Mouse (Mus musculus) thymus, postnatal 10 days (tissue): ENCODE results near the gene Mcur1.

ENCODE experiments used
- DNase-seq, 2 experiments: peaks; one replicate each; pipeline ENCODE4 v3.0.0; 2021; ENCODE audit warnings: low spot score in 2 of 2

Gene Mcur1

DNA sequence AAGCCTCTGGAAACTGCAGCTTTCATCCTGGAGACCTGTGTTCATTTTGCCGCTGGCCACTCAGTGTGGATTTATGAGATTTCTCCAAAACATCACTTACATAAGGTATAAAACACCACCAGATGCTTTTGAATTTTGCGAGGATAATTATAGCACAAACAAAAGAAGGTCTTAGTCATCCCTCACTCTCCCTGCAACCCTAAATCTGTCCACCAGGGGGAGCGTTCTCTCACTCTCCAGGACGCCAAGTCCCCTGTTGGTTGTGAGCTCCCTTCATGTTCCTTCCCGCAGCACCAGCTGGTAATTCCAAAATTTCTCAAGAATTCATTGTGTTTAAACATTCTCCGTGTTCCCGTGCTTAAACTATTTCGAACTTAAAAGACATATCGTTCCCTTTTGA lies 5.4 kb upstream of the Mcur1 start:
- peak in 1 of 2 experiments; percentile 77 for DNase-seq

DNA sequence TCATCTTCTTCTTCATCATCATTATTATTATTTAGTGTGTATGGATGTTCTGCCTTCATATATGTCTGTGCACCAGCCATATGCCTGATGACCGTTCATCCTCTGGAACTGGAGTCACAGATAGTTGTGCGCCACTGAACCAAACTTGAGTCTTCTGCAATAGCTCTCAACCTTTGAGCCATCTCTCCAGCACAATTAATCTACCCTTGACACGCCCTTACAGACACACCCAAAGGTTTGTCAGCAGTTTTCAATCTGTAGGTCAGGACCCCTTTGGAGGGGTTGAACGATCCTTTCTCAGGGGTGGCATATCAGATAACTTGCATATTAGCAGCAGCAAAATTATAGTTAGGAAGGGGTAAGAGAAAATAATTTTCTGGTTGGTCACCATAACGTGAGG lies 4.7 kb upstream of the Mcur1 start:
- no peak for DNase-seq

DNA sequence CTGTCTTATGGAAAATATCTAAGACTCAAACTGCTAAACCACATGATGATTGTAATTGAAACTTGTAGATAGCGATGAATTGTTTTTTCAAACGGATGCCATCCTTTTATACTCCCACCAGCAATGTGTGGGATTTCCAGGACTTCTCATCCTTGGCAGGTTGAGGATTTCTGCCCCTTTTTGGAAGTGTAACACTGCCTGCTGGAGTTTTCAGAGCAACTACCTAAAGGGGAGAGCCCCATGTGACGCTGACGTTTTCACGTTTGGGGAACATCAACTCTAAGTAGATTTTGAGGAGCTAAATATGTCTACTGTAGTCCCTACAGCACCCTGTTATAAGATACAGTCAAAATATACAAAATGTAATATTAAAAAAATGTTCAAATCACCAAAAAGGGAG lies 2.7 kb upstream of the Mcur1 start:
- no peak for DNase-seq

DNA sequence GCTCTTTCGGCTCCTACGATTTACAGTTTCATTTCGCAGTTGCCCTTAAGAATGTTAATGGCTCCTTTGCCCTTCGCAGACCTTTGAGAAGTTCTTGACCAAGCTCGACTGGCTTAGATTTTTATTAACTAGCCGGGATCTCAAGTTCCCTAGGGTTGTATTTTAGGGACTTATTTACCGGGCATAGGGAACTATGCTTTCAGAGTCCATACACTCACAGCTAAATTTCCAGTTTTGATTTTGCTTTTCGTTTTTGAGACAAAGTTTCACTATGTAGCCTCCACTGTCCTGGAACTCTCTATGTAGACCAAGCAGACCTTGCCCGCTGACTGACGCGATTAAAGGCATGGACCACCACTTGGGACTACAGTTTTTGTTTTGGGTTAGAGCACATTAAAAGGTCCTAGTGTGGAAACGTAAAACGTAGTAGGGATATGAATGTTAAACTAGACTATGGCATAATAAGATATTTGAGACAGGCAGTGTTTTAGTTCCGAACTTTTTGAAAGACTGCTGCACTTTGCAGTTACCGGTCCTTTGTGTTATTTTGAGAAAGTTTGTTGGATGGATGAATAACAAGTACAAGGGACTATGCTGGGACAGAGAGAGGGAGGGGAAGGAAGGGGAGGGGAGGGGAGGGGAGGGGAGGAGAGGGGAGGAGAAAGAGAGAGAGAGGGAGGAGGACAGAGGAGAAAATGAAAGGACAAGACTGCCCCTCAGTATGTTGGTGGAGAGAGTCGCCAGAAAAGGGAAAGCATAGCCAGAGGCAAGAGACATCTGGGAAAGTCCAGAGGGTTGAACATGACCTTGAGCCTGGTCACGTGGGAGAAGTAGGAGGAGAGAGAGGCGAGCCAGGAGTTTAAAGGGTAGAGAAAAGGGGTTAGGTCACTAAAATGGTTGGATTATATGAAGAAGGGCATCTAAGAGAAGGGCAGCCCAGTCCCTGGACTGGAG lies 744 bp upstream of the Mcur1 start:
- no peak for DNase-seq

DNA sequence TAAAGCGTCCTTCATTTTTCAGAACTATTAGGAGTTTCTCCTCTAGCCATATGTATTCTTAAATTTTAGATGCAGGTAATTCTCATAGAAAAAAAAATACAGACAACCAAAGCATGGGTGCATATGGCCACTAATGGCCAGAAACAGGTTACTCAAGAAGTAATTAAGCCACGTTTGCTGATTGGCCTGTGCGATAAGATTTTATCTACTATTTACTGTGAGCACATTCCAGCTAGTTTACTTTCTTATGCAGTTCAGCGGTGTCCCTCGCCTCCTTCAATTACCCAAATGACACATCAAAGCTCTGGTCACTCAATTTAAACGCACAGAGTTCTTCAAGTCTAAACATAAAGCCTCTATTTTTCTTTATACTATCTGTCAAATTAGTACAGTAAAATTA lies 1.0 kb downstream of the Mcur1 start:
- no peak for DNase-seq

DNA sequence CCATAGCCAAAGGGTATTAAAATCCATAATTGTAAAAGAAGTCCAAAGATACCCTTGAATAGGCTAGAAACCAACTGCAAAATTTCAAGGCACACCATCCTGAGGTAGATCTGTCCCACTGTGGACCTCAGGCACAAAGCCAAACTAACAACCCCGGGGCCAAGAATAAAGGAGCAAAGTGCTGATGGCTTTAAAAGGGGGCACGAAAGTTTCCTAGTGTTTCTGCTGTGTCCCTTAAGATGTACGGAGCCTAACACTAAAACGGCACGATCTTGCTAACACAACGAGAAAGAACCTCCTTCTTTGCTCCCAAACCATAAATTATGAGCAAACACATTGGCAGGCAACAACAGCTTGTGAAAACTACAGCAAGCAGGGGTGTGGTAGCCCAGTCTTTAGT lies 1.6 kb downstream of the Mcur1 start:
- DNase-seq = no peak

DNA sequence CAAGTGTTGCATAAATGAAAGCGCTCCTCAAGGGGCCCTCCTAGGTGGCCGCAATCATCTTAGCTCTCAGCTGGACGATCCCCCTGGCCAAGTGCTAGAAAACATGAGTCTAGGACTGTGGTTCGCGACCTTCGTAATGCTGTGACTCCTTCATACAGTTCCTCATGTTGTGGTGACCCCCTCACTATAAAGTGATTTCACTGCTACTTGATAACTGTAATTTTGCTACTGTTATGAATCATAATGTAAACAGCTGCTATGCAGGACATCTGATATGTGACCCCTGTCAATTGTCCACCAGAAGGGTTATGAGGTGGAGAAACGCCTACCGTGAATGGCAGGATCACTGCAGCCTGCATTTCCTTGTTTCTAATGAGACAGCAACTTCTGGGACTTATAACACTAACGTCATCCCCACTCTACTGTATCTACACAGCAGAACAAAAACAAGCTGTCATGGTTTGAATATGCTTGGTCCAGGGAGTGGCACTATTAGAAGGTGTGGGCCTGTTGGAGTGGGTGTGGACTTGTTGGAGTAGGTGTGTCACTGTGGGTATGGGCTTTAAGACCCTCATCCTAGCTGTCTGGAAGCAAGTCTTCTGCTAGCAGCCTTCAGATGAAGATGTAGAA lies 3.0 kb downstream of the Mcur1 start:
- no peak for DNase-seq

DNA sequence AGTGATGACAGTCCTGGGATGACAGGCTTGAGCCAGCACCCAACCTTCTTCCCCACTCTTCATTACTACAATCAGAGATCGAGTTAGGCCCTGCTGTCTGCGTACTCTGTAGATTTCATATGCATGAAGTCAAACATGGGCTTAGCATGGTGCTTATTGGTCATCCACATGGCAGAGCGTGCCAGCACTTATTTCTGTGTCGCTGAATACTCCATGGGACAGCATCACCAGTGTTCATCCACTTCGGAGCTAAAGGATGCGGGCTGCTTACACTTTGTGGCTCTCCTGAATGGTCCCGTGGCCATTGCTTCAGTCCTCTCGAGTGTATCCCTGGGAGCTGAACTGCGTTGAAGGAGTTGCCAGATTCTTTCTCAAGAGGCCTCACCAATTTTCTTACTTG lies 4.7 kb downstream of the Mcur1 start:
- DNase-seq = no peak

DNA sequence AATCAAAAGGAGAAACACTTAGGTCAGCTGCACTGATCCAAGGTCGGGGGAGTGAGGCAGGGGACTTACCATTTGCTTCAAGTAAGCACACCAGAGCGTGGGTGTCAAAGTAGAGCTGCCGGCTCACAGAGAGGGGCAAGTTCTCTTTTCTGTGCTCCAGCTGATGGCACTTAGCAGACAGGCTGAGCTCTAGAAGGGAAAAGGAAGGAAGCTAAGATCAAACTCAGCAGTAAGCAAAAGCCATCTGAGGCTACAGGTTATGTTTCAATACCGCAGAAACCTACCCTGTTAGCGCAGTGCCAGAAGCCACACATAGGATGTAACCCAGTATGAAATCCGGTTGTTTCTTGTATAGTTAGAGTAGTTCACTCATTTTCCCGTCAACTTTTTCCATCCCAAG lies 5.2 kb downstream of the Mcur1 start:
- DNase-seq = peak; percentile 30 to 37

DNA sequence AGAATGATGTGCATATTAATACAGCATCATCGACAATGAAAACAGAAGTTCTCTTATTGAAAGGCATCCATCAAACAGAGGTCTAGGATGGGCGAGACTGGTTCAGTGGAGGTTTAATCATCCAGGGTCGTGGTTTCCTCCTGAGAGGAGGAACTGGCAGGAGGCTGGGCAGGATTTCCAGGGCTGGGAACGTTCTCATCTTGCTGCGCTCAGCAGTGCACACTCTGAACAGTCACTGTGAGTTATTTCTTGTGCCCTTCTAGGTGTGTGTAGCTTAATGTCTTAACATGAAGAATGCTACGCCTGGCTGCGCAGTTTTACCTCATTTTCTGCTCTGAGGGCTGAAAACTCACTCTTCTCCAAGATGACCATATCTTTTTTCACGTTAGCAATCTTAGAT lies 9.3 kb downstream of the Mcur1 start:
- DNase-seq = no peak

DNA sequence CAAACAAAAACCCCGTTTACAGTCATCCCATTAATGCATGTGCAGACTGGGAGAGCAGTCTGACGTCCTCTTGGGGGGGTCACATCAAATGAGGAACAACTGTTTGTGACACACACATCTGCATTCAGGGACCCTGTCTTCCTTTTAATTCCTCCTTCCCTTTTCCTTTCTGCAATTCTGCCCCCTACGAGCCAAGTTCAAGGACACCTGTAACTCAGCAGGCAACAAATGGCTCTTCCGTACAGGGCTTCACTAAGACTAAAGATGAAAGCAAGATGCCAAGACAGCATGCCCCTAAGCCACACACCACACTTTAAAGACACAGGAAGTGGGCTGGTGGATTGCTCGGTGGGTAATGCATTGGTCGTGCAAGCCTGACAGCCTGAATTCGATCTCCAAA lies 10.1 kb downstream of the Mcur1 start:
- no peak for DNase-seq

DNA sequence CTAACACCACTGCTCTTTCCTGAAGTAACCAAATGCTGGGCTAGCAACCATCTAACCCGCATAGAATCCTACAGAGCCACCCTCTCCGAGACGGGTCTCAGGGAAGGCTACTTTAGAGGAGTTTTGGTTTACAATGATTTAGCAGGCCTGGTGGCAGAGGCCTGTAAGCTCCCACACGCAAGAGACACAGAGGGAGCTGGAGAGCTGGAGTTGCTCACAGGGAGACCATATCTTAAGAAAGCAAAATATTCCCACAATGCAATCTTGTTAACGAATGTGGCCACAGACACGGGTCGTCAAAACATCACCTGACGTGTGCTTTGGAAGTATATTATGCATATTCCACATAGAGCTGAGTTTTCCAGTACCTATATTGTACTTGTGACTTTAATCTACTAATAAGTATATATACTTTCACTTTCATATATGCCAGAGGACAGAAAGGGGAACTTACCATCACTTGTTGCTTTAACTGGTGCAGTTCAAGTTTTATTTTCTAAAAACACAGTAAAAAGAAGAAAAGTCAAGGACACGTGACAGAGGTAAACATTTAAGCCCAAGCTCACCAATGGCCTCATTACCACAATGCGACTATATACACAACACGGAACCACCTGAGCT lies 10.8 kb downstream of the Mcur1 start:
- DNase-seq = no peak

DNA sequence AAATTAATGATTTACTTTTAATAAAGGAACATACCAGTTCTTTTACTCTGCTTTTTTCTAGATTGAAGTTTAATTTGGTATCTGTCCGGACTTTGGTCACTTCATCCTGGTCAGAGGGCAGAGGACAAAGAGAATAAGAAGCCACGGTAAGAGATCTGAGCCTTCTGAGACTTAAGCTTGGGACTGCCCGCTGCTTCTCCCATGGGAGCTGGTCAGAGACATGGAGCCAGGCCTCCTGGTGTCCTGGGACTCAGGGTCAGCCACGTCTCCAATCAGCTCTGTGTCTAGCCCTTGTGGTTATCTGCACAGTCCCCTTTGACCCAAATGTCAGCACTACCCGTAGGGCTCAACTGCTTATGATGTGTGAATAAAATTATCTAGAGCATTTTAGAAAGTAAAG lies 11.4 kb downstream of the Mcur1 start:
- no peak for DNase-seq

DNA sequence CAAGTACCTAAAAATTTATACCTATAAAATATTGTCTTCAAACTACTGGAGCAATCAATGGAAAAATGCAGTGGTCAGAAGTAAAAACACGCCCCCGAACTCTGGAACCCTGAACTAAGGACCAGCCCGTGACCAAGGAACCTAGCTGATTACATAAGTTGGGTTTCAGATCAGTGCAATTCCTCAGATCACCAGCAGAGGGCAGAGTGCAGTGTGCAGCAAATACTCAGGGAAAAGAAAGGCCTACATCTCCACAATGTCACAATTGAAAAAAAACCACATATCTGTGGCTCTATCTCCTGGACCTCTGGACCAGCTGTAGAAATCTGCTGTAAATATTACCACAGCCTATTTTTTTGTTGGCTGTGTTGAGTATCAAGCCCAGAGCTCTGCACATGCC lies 13.1 kb downstream of the Mcur1 start:
- peak; percentile 54 to 81 for DNase-seq

DNA sequence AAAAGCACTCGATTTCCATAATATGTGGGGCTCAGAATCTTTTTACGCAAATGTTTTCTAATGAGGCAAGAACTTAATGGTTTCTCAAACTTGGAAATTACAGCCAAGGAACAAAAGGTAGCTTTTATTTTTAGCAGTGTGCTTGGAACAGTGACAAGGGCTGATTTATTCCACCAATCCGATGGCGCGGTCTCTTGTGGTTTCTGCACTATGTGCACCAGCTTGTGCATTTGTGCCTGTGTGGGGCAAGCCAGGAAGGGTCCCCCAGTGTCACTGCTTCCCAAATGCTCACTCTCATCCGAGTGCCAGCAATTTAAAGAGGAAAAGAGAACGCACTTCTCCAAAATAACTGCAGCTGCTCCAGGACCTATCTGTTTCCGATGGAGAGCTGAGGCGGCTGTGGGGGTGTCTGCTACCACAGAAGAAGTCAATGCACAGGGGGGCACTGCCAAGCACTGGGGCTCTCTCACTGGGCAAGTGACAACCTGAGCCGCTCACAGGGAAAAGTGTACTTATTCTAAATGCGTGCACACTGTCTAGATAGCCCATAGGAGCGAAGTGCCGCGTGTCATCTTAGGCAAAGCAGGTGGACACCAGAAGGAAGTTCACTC lies 19.7 kb downstream of the Mcur1 start:
- DNase-seq = no peak

DNA sequence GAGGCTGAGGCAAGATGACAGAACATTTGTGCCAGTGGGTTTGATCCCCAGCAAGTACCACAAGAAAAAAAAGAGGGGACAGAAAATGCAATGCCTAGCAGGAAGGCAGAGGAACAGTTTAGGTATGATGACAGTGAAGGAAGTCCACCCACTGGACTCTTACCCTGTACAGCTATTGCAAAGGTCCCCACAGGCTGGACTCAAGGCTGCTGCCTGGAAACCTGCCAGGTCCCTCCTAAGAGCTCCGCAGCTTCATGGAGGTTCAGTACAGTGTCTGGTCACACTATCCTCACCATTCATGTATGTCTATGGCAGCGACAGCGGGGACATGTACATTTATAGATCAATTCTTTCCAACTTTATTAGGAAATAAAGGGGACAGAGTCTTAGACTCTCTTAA lies 20.6 kb downstream of the Mcur1 start:
- DNase-seq = no peak

DNA sequence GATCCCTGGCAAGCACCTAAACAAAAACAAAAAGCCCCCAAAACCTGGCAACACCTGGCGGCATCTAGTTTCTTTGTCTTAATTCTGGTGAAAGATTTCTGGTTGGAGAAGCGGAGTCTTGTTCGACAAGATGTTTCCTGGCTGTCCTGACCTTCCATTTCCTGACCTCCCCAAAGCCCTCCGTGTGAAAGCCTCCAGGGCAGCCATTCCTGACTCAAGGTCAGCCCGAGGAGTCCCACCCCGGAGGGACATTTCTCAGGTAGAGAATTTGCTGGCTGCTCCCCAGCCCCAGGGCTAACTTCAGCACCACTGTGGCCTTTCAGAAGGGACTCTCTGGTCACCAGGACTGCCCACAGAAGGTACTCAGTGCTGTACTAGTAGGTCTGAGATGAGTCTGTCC lies 22.1 kb downstream of the Mcur1 start:
- no peak for DNase-seq

DNA sequence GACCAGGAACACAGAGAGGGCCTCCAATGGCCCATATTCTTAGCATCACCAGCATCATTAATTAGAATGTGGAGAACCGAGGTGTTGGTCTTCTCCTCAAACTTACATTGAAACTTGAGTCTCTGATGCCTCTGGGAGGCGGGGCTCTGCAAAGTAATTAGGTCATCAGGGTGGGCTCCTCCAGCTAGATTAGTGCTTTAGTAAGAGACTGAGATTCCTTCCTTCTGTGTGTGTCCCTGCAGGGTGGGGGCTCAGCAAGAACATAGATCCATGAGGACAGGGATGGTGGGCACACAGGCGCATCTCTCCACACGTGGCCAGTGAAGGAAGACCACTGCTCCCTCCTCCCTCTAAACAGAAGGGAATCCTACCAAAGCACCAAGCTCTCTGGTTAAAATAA lies 26.0 kb downstream of the Mcur1 start:
- DNase-seq = no peak

DNA sequence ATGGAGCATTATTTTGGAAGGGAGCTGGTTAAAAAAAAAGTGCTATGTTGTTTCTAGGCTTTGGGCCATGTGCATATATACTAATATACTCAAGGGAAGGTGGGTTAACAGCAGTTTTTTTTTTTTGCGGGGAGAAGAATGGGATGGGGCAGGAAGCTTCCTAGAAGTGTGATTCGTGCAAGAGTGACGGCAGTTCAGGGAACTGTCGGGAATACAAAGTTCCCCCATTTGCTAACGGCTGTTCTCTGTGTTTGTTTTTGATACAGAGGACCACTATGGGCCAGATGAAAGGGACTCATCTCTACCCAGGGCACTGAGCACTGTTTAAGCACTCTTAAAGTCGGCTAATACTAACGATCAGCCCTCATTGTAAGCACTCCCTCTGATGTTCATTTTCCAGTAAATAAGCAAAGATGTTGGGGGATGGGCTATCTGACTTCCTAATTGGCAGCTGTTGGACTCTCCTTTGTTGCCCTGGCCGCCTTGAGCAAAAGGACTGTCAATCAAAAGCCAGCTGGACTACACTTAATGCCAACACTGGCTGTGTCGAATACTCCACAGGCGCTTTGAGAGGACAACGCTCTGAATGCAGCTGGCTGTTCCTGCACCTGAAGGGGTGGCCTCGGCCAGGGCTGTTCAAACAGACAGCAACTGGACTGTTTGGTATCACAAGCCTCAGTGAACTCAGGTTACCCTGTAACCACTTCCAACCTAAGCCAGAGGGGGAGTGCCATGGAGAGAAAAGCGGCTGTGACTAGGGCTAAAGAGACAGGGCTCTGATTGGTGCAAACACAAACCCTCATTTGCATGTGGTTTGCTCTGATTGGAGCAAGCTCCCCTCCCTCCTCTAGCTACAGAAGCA lies 28.9 kb downstream of the Mcur1 start:
- DNase-seq = peak; percentile 29 to 33

DNA sequence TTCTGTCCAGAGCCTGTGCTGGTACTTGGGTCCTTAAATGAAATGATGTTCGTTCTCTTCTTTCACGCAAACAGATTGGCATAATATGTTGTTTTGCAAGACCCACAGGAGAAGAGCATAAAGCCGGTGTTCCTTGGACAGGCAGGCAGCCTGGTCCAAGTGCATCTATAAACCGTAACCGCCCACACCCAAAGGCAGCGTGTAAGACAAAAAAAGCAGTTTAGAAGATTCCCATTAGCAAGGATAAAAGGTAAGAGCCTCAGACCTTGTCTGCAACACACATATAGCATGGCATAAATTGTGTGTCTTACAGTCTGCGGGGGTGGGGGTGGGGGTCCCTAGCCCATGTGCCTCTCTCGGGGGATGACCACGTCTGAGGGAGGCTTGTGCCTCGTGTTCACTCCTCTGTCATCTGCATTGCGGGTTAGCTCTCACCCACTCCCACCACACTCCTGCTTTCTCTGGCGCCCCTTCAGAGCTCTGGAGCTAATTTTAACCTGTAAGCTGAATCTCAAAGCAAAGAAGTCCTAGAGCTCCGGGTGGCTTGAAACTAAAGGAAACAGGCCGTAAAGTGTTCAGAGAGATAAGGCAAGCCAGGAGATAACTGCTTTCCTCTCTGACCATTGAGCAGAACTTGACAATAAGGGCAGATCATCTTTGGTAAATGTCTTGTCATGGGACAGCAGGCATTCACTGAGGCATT lies 29.7 kb downstream of the Mcur1 start:
- no peak for DNase-seq

DNA sequence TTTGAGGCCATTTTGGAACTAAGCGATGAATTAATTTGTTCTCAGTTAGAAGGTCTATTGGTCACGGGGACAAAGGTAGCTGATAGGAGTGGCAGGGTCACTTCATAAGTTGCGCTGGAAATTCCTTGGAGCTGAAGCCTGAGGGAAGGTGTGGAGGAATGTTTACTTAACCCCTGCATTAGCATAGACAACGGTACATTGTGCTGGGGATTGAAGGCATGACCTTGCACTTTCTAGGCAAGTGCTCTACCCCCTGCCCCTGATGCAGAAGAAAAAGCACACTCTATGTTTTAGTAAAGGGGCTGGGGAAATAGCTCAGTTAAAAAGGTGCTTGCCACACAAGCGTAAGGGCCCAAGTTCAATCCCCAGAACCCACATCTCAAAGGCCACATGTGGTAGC lies 33.7 kb downstream of the Mcur1 start:
- DNase-seq = no peak
